Mouse (Mus musculus) kidney, adult 8-10 months (tissue): ENCODE data around the gene Nell2.

Source experiments
- DNase-seq, 2 experiments: peaks; one replicate each; pipeline ENCODE4 v3.0.0; 2022

The Nell2 gene

GRCm38 (mm10) chr15:95216640-95217365 is 311.6 kb downstream of the Nell2 start:
- DNase-seq = no peak

GRCm38 (mm10) chr15:95210551-95210950 is 317.8 kb downstream of the Nell2 start:
- DNase-seq = no peak

GRCm38 (mm10) chr15:95209186-95209585 is 319.2 kb downstream of the Nell2 start:
- no peak for DNase-seq

- DNase-seq = no peak
These were observed 334.6 kb downstream of the Nell2 start for GRCm38 (mm10) chr15:95193661-95194280.

- no peak for DNase-seq
These were observed 335.4 kb downstream of the Nell2 start for GRCm38 (mm10) chr15:95192951-95193350.

GRCm38 (mm10) chr15:95186226-95186625 is 342.1 kb downstream of the Nell2 start:
- DNase-seq = no peak

GRCm38 (mm10) chr15:95185419-95185818 is 342.9 kb downstream of the Nell2 start:
- DNase-seq = no peak

GRCm38 (mm10) chr15:95183450-95183849 is 344.9 kb downstream of the Nell2 start:
- DNase-seq = no peak

GRCm38 (mm10) chr15:95156828-95157227 is 371.5 kb downstream of the Nell2 start:
- peak in 1 of 2 experiments; percentile 2 for DNase-seq

GRCm38 (mm10) chr15:95145118-95145517 is 383.2 kb downstream of the Nell2 start:
- DNase-seq = no peak

GRCm38 (mm10) chr15:95144131-95144530 is 384.2 kb downstream of the Nell2 start:
- DNase-seq = no peak

- no peak for DNase-seq
These were observed 389.5 kb downstream of the Nell2 start for GRCm38 (mm10) chr15:95138709-95139409.

GRCm38 (mm10) chr15:95137018-95137810 is 391.1 kb downstream of the Nell2 start:
- no peak for DNase-seq

- no peak for DNase-seq
These were observed 392.3 kb downstream of the Nell2 start for GRCm38 (mm10) chr15:95135926-95136609.

- DNase-seq = no peak
These were observed 397.0 kb downstream of the Nell2 start for GRCm38 (mm10) chr15:95131401-95131800.

GRCm38 (mm10) chr15:95108626-95109025 is 419.7 kb downstream of the Nell2 start:
- no peak for DNase-seq

- DNase-seq = no peak
These were observed 421.0 kb downstream of the Nell2 start for GRCm38 (mm10) chr15:95107246-95107809.

- DNase-seq = no peak
These were observed 426.8 kb downstream of the Nell2 start for GRCm38 (mm10) chr15:95101522-95101921.

GRCm38 (mm10) chr15:95100133-95100532 is 428.2 kb downstream of the Nell2 start:
- DNase-seq = no peak

GRCm38 (mm10) chr15:95085962-95086361 is 442.4 kb downstream of the Nell2 start:
- no peak for DNase-seq

GRCm38 (mm10) chr15:95081654-95082053 is 446.7 kb downstream of the Nell2 start:
- no peak for DNase-seq

GRCm38 (mm10) chr15:95075356-95075755 is 453.0 kb downstream of the Nell2 start:
- DNase-seq = no peak
